ENCODE assay signal across 25 mouse cellular contexts in genomic region chr10:68054706-68055105, GRCm38 (mm10).
"Had no signal": no experiment of that assay in that cellular context is flagged by ENCODE, and none has a peak within 500 bp of the region (broad histone marks: within the 10 kb centered on the region; RNA-seq: fewer than 3 reads in every experiment).

No protein-coding gene starts in this region.

- H3K9me3 ChIP-seq: hindbrain, embryonic 13.5 days; kidney, embryonic 15.5 days; limb, embryonic 10.5 days; liver, embryonic 13.5 days; liver, embryonic 15.5 days had no signal

- H3K4me2 ChIP-seq: heart, embryonic 12.5 days; hindbrain, embryonic 13.5 days; kidney, embryonic 15.5 days; limb, embryonic 12.5 days; liver, embryonic 11.5 days; liver, embryonic 13.5 days; liver, embryonic 15.5 days had no signal

- H3K27ac ChIP-seq: gastrocnemius, adult 2 months; heart, embryonic 10.5 days; hindbrain, embryonic 13.5 days; kidney, embryonic 15.5 days; kidney, postnatal 0 days; limb, embryonic 10.5 days; limb, embryonic 12.5 days; liver, embryonic 13.5 days; liver, embryonic 15.5 days had no signal

- H3K4me1 ChIP-seq: heart, embryonic 10.5 days; heart, embryonic 12.5 days; hindbrain, embryonic 13.5 days; kidney, embryonic 15.5 days; limb, embryonic 10.5 days; limb, embryonic 12.5 days; liver, embryonic 13.5 days; liver, embryonic 15.5 days had no signal

- ATAC-seq: hindbrain, embryonic 16.5 days; intestine, embryonic 16.5 days had no signal

- H3K36me3 ChIP-seq: heart, embryonic 10.5 days; heart, embryonic 12.5 days; hindbrain, embryonic 13.5 days; kidney, embryonic 15.5 days; limb, embryonic 10.5 days; limb, embryonic 12.5 days; liver, embryonic 13.5 days; liver, embryonic 15.5 days had no signal

- H3K27me3 ChIP-seq: heart, embryonic 12.5 days; hindbrain, embryonic 13.5 days; kidney, embryonic 15.5 days; limb, embryonic 12.5 days; liver, embryonic 13.5 days; liver, embryonic 15.5 days had no signal

- H3K9ac ChIP-seq: heart, embryonic 12.5 days; hindbrain, embryonic 13.5 days; kidney, embryonic 15.5 days; limb, embryonic 12.5 days; liver, embryonic 13.5 days; liver, embryonic 15.5 days had no signal

- DNase-seq: gastrocnemius, adult 2 months; gastrocnemius, postnatal 10 days; gastrocnemius, postnatal 25 days; heart, adult 18-20 months; heart, postnatal 10 days; kidney, adult 11 months; kidney, adult 2 months; kidney, adult 9 months; kidney, postnatal 14 days; kidney, postnatal 36 days; layer of hippocampus, adult 9-11 months; layer of hippocampus, postnatal 36 days; liver; liver, embryonic 13.5 days had no signal

- H3K4me3 ChIP-seq: gastrocnemius, adult 2 months; heart, embryonic 10.5 days; heart, embryonic 12.5 days; hindbrain, embryonic 13.5 days; kidney, embryonic 15.5 days; limb, embryonic 10.5 days; limb, embryonic 12.5 days; liver, embryonic 13.5 days; liver, embryonic 15.5 days had no signal
